Mouse (Mus musculus) Patski (cell line): ENCODE results near the gene Nanos1. TPM values are rescaled to one million over a fixed set of nuclear protein-coding genes. Genes with fewer than 3 reads are reported as not detected.
A peak's percentile ranks its signal among the peaks of the same experiment; 100 is the strongest.

Experiments used
- ATAC-seq: fragments of 100-300 bp; one replicate; pipeline ENCODE4 v1.8.0; 2021
- CTCF ChIA-PET: fragments of 350-600 bp; sonication (Branson Sonifier 250); formaldehyde crosslinking; loops from one replicate; lab custom pipeline; 2022; ENCODE audit warnings: inconsistent platforms; lab: Charles Lee
- POLR2A ChIA-PET: fragments of 350-600 bp; sonication (Branson Sonifier 250); formaldehyde crosslinking; loops from one replicate; lab custom pipeline; 2022; ENCODE audit warnings: antibody characterized with exemption, inconsistent platforms; lab: Charles Lee
- DNase-seq: peaks from one replicate; pipeline ENCODE4 v3.0.0-alpha.2; 2011; ENCODE audit warnings: low read depth, low spot score
- H3K27me3 ChIP-seq: fragments of 371-371 bp; one replicate; pipeline ENCODE4 v1.5.1; 2021
- CTCF ChIP-seq: fragments of 100-300 bp; IDR thresholded peaks from one replicate; pipeline ENCODE4 v1.5.1; 2021
- in situ Hi-C: fragments of 300-500 bp; cut with MboI; formaldehyde crosslinking; loops from 3 replicates; pipeline ENCODE4 v1.11.1; 2018; ENCODE audit warnings: low pct_unique_long_range_greater_than_20kb, mixed read lengths
- polyA plus RNA-seq: library from polyadenylated mRNA; unstranded; gene quantifications from one replicate; pipeline ENCODE4 v1.2.3, GENCODE M21; 2021

Nanos1 gene
- 10.6 TPM for polyA plus RNA-seq

DNA sequence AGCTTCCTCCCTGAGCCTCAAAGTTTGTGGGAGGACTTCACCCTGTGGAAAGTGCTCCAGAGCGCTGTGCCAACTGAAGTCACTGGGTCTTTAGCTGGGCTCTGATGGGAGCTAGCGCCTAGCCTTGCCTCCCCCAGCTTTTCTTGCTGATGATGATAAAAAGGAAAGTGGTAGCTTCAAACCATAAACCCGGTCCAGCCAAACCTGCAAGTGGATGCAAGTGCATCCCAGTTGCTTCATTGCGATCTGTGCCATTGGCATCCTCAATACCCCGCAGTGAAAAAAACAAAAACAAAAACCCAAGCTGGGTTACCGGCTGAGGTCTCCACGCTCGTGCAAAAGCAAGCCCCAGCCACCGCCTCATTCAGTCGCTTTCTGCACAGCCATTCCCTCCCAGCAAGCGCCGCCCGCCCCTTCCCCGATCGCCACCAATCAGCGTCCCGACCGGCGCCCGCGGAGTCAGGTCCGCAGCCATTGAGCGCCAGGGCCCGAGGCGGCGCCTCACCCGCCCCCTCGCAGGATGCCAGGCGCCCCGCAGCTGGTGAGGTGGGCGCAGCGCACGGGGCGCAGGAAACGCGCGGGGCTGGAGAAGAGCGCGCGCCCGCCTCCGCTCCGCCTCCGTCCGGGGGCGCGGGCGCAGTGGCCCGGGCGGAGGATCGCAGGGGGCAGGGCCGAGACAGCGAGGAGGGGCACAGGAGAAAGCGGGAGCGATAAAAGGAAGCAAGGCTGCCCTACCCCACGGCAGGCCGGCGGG, at the start of gene Nanos1:
TSS of gene Nanos1 (plus strand) at position 550 of the 754 bp plus-strand sequence.
- CTCF ChIA-PET, result no interaction called here
- ATAC-seq (peak; percentile 95), DNase-seq (peak; percentile 31)
- TF ChIP-seq CTCF, result no peak
- in situ Hi-C loops, result no loop called here
- POLR2A ChIA-PET, result interaction anchor here (0.7 to 0.9 kb wide), 2 partner anchors 116 to 125 kb away, joined by 3 to 4 read pairs; no protein-coding TSS in a partner anchor
- H3K27me3 ChIP-seq, result no peaks in the 10 kb centered on the region

DNA sequence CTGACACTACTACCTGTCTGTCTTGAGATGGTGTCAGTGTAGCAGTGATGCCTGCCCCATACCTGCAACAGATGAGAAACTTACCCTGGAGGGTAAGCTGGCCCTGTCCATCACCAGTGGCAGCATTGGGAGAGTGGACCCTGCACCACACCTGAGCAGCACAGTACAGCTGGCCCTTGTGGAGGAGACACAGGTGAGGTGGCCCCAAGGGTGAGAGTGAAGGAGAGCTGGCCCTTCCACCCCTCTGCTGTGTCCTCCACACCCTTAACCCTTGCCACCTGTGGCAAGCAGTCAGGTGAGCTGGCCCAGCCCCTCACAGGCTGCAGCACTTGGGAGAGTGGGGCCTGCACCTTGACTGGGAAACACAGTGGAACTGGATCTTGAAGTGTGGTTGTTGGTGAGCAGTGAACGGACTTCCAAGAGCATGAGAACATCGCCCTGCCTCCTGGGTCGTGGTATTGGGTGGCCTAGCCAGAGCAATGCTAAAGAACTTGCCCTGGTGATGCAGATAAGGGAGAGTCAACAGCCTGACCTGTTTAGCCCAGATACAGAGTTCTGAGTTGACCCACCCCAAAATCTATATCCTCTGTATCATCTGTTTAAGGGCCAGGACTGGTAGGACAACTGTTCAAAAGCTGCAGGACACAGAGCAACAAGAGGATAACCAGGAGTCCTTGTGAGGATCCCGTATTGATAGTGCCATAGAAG, 46.4 kb upstream of the Nanos1 start:
- POLR2A ChIA-PET, result interaction anchor here (0.6 kb wide), 1 partner anchor 17 kb away, joined by 3 read pairs; no protein-coding TSS in a partner anchor
- peaks cover 20% of the 10 kb centered on the region for H3K27me3 ChIP-seq
- CTCF ChIA-PET, result interaction anchor here (1.3 kb wide), 1 partner anchor 19 kb away, joined by 4 read pairs; no protein-coding TSS in a partner anchor
- TF ChIP-seq CTCF, result no peak
- ATAC-seq (no peak), DNase-seq (no peak)
- in situ Hi-C loops, result no loop called here

DNA sequence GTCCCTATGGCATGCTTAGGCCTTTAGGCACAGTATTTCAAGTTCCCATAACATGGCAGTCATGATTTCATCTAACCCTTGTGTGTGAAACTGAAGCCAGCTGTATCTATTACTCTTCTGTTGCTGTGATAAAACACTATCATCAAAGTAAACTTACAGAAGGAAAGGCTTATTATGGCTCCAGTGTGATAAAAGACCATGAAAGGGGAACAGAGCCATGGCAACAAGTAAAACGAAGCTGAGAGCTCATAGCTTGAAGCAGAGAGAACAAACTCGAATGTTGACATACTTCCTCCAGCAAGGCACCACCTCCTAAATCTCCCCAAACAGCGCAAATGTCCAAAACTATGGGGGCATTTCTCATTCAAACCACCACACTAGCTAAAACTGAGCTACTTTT, 45.6 kb upstream of the Nanos1 start:
- peaks cover 20% of the 10 kb centered on the region for H3K27me3 ChIP-seq
- no peak for ATAC-seq
- in situ Hi-C loops, result no loop called here
- POLR2A ChIA-PET, result no interaction called here
- no peak for TF ChIP-seq CTCF
- CTCF ChIA-PET, result interaction anchor here (1.3 kb wide), 1 partner anchor 18 kb away, joined by 4 read pairs; no protein-coding TSS in a partner anchor
- DNase-seq, result no peak

DNA sequence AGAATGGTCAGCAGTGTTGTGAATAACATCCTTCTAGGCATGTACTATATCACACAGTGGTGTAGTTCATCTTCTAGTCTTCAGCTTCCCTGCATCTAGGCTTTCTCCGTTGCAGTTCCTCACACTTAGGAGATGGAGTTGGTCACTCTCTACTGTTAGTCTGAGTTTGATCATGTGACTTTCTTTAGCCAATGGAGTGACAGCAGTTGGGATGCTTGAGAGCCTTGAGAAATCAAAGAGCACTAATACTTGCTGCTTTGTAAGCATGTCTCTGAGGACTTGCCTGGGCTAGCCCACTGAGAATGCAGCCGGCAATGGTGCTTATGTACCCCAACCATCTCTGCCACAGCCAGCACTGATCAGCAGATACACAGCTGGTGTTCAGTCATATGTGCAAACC, 43.2 kb upstream of the Nanos1 start:
- TF ChIP-seq CTCF, result no peak
- in situ Hi-C loops, result no loop called here
- POLR2A ChIA-PET, result interaction anchor here (0.7 kb wide), 1 partner anchor 9 kb away, joined by 4 read pairs; no protein-coding TSS in a partner anchor

DNA sequence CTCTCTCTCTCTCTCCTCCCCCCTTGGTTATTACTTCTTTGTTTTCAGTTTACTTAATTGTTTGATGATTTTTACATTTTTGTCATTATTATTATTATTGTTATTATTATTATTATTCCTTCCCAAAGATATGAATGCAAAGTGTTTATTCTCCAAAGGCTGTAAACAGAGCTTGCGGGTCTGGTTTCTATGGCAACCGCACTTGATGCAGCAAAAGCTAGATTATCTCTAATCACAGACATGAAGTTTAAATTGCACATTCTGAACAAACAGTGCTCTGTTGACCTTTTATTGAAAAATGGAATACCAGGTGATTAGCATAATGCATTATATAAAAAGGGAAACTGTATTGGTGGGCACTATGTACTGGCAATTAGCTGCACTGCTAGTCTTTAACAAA, 39.4 kb upstream of the Nanos1 start:
- POLR2A ChIA-PET, result interaction anchor here (0.6 to 1.2 kb wide), 3 partner anchors 12 to 28 kb away, joined by 3 to 4 read pairs (median 3); no protein-coding TSS in a partner anchor
- in situ Hi-C loops, result no loop called here
- ATAC-seq, result no peak
- TF ChIP-seq CTCF, result no peak
- H3K27me3 ChIP-seq, result peaks cover 8% of the 10 kb centered on the region
- DNase-seq, result no peak
- CTCF ChIA-PET, result interaction anchor here (1.0 to 3.3 kb wide), 4 partner anchors 12 to 28 kb away, joined by 3 to 13 read pairs (median 4); no protein-coding TSS in a partner anchor

More for the DNA sequence above, 43.2 kb upstream of the Nanos1 start:
- H3K27me3 ChIP-seq, result peaks cover 10% of the 10 kb centered on the region
- DNase-seq (no peak), ATAC-seq (no peak)
- CTCF ChIA-PET, result interaction anchor here (1.2 to 2.0 kb wide), 2 partner anchors 14 to 17 kb away, joined by 4 to 5 read pairs; no protein-coding TSS in a partner anchor

DNA sequence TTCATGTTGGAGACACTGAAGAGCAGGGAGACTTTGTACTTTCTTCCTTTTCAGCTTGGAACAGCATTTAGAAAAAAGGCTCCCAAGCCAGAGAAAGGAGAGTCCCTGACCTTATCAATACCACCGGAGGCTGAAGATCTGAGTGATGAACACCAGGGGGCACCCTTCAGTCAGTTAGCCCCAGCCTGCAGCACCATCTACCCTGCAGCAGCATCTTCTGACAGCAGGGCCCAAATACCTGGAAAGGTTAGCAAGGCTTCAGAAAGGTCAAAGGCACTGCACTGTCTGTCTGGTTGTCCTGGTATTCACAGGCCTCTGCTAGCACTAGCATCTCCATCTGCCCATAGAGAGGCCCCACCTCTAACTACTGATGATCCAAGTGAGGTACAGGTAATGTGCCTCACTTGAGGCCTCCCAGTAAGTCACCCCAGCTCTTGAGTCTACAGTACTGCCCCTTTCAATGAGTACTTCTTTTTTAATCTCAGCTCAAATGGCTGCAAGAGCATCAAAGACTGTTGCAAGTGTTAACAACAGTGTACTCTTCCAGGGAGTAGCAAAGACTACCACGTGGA, 25.4 kb upstream of the Nanos1 start:
- ATAC-seq, result peak; percentile 51
- peak; percentile 86 for TF ChIP-seq CTCF
- no peak for DNase-seq
- ChIA-PET POLR2A (no interaction called here), CTCF (interaction anchor here (0.9 to 3.4 kb wide), 11 partner anchors 9 to 119 kb away, joined by 3 to 13 read pairs (median 4); no protein-coding TSS in a partner anchor)
- in situ Hi-C loops, result no loop called here
- peaks cover 32% of the 10 kb centered on the region for H3K27me3 ChIP-seq

DNA sequence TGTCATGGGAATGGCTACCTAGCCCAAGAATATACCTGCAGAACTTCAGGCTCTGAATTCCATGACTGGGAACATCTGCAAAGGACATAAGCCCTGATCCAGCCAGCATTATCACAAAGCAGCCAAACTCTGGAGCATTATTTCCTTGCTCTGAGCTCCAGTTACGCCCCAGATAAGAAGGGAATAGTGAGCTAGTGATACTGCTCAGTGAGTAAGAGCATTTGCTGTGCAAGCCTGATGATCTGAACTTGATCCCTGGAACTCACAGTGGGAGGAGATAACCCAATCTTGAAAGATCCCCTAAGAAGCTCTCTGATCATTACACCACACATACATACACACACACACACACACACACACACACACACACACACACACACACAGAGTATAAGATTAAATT, 24.5 kb upstream of the Nanos1 start:
- peaks cover 30% of the 10 kb centered on the region for H3K27me3 ChIP-seq
- DNase-seq (no peak), ATAC-seq (no peak)
- in situ Hi-C loops, result no loop called here
- ChIA-PET CTCF (interaction anchor here (1.0 to 2.3 kb wide), 9 partner anchors 8 to 68 kb away, joined by 3 to 8 read pairs (median 4); no protein-coding TSS in a partner anchor), POLR2A (interaction anchor here (0.7 kb wide), 3 partner anchors 15 to 112 kb away, joined by 3 to 5 read pairs (median 3); no protein-coding TSS in a partner anchor)
- TF ChIP-seq CTCF, result no peak

DNA sequence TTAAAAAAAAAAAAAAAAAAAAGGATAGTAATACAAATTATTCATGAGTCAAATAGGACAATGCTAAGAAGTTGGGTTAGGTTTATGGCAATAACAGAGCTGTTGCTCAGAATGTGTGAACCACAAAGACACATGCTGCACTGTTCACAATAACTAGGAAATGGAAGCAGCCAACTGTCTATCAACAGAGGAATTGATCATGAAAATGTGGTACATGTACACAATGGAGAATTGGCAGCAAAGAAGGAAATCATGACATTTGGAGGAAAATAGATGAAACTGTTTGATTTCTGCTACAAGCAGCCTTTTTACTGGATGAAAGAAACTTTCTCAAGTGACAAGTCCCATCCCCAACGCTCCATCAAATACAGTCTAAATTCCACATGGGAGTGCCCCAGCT, 23.8 kb upstream of the Nanos1 start:
- TF ChIP-seq CTCF, result no peak
- ChIA-PET POLR2A (interaction anchor here (0.7 to 1.6 kb wide), 2 partner anchors 11 to 89 kb away, joined by 3 to 5 read pairs; no protein-coding TSS in a partner anchor), CTCF (interaction anchor here (1.0 to 1.8 kb wide), 5 partner anchors 9 to 48 kb away, joined by 3 to 5 read pairs (median 3); no protein-coding TSS in a partner anchor)
- DNase-seq (no peak), ATAC-seq (no peak)
- in situ Hi-C loops, result no loop called here
- peaks cover 27% of the 10 kb centered on the region for H3K27me3 ChIP-seq

DNA sequence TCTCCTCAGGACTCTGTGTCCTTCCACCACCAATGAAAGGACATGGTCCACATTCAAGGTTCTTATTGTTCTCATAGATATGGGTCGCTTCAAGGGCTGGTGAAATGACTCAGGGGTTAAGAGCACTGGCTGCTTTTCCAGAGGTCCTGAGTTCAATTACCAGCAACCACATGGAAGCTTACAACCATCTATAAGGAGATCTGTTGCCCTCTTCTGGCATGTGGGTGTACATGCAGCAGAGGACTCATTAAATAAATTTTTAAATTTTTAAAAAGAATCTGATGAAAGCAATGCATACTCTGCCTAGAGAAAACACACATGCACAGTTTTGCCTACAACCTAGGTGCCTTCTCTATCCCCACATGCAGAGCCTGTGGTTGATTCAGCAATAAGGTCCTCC, 15.2 kb upstream of the Nanos1 start:
- DNase-seq (no peak), ATAC-seq (no peak)
- peaks cover 12% of the 10 kb centered on the region for H3K27me3 ChIP-seq
- ChIA-PET POLR2A (no interaction called here), CTCF (interaction anchor here (0.8 to 1.2 kb wide), 2 partner anchors 10 to 20 kb away, joined by 3 to 4 read pairs; no protein-coding TSS in a partner anchor)
- peak; percentile 57 for TF ChIP-seq CTCF
- in situ Hi-C loops, result no loop called here
